Mouse (Mus musculus): ENCODE data around the gene Fam43a. TPM values are rescaled to one million over a fixed set of nuclear protein-coding genes. Genes with fewer than 3 reads are reported as not detected.

Gene Fam43a
- 15.9 and 16.2 TPM in 2 replicates for polyA plus RNA-seq (2015; fragmentation: Nextera tagmentation; extraction: Ambion mirVana)

GRCm38 (mm10) chr16:30599491-30600268 is at the start of gene Fam43a:
Gene Fam43a (plus strand): TSS chr16:30599723.
- Histone ChIP-seq H3K9ac (peak within 1 kb of the TSS; percentile 79), H3K4me1 (replicated peaks) (peaks cover 54% of the 10 kb centered on the region), H3K9me3 (no peaks in the 10 kb centered on the region), H3K36me3 (no peaks in the 10 kb centered on the region), H3K4me3 (peak within 1 kb of the TSS; percentile 71), H3K27ac (peak within 1 kb of the TSS; percentile 74), H3K27me3 (peaks cover 36% of the 10 kb centered on the region), H3K4me2 (peak within 1 kb of the TSS; percentile 94)
- under 1% methylated on average over 63 of the region's 63 CpGs for WGBS
- peak; percentile 74 for ATAC-seq (ENCODE audit: low FRiP score)

GRCm38 (mm10) chr16:30549966-30550747 is 49.4 kb upstream of the Fam43a start:
- Histone ChIP-seq H3K27me3 (no peaks in the 10 kb centered on the region), H3K27ac (peak overlapping the region; percentile 90), H3K36me3 (peaks cover 26% of the 10 kb centered on the region), H3K4me2 (peak overlapping the region; percentile 57), H3K4me1 (replicated peaks) (peaks cover 28% of the 10 kb centered on the region), H3K4me3 (peak overlapping the region; percentile 70), H3K9me3 (peaks cover 5% of the 10 kb centered on the region), H3K9ac (peak overlapping the region; percentile 90)
- under 1% methylated on average over 63 of the region's 63 CpGs for WGBS
- ATAC-seq (ENCODE audit: low FRiP score): peak; percentile 90

GRCm38 (mm10) chr16:30550748-30551192 is 48.8 kb upstream of the Fam43a start, which contains the start of gene Tmem44:
Gene Tmem44 (minus strand): TSS chr16:30550842.
- H3K4me1 ChIP-seq (replicated peaks): peaks cover 28% of the 10 kb centered on the region
- 7% methylated on average over 14 of the region's 14 CpGs for WGBS
- H3K9me3 ChIP-seq: peaks cover 11% of the 10 kb centered on the region
- H3K27me3 ChIP-seq: no peaks in the 10 kb centered on the region
- peak within 1 kb of the TSS; percentile 57 for H3K4me2 ChIP-seq
- H3K27ac ChIP-seq: peak within 1 kb of the TSS; percentile 90
- peak; percentile 80 for ATAC-seq (ENCODE audit: low FRiP score)
- H3K4me3 ChIP-seq: peak within 1 kb of the TSS; percentile 70
- peak within 1 kb of the TSS; percentile 90 for H3K9ac ChIP-seq
- peaks cover 25% of the 10 kb centered on the region for H3K36me3 ChIP-seq

- H3K4me2 ChIP-seq: 0 out of 2 replicates have a peak overlapping the region, but pooled peaks have one; percentile 14
- no peak overlapping the region for H3K4me3 ChIP-seq
- WGBS: 27% methylated on average over 11 of the region's 11 CpGs
- H3K36me3 ChIP-seq: peaks cover 30% of the 10 kb centered on the region
- no peaks in the 10 kb centered on the region for H3K27me3 ChIP-seq
- peaks cover 20% of the 10 kb centered on the region for H3K9me3 ChIP-seq
- peaks cover 26% of the 10 kb centered on the region for H3K4me1 ChIP-seq (replicated peaks)
- peak overlapping the region; percentile 24; the same call in 1 of the 2 replicates for H3K9ac ChIP-seq
- peak overlapping the region; percentile 76 for H3K27ac ChIP-seq
- peak; percentile 12; the same call in 1 of the 2 replicates for ATAC-seq (ENCODE audit: low FRiP score)
Observed at GRCm38 (mm10) chr16:30552621-30553338, 46.7 kb upstream of the Fam43a start.

- H3K27me3 ChIP-seq: no peaks in the 10 kb centered on the region
- no peak overlapping the region for H3K27ac ChIP-seq
- H3K36me3 ChIP-seq: peaks cover 43% of the 10 kb centered on the region
- 99% methylated on average over 8 of the region's 8 CpGs for WGBS
- no peak for ATAC-seq (ENCODE audit: low FRiP score)
- H3K9me3 ChIP-seq: peaks cover 20% of the 10 kb centered on the region
- no peak overlapping the region for H3K4me2 ChIP-seq
- H3K4me3 ChIP-seq: no peak overlapping the region
- no peak overlapping the region for H3K9ac ChIP-seq
- peaks cover 14% of the 10 kb centered on the region for H3K4me1 ChIP-seq (replicated peaks)
Observed at GRCm38 (mm10) chr16:30554109-30554508, 45.4 kb upstream of the Fam43a start.

- no peak overlapping the region for H3K4me3 ChIP-seq
- peaks cover 20% of the 10 kb centered on the region for H3K9me3 ChIP-seq
- no peaks in the 10 kb centered on the region for H3K4me1 ChIP-seq (replicated peaks)
- 93% methylated on average over 5 of the region's 5 CpGs for WGBS
- H3K36me3 ChIP-seq: peaks cover 96% of the 10 kb centered on the region
- no peak overlapping the region for H3K27ac ChIP-seq
- no peak overlapping the region for H3K4me2 ChIP-seq
- H3K9ac ChIP-seq: no peak overlapping the region
- H3K27me3 ChIP-seq: no peaks in the 10 kb centered on the region
- ATAC-seq (ENCODE audit: low FRiP score): no peak
Observed at GRCm38 (mm10) chr16:30559312-30559992, 40.1 kb upstream of the Fam43a start.

- Histone ChIP-seq H3K9ac (no peak overlapping the region), H3K4me1 (replicated peaks) (no peaks in the 10 kb centered on the region), H3K27me3 (no peaks in the 10 kb centered on the region), H3K4me2 (no peak overlapping the region), H3K4me3 (no peak overlapping the region), H3K9me3 (peaks cover 10% of the 10 kb centered on the region), H3K36me3 (peaks cover 99% of the 10 kb centered on the region), H3K27ac (no peak overlapping the region)
- 87% methylated on average over 4 of the region's 4 CpGs for WGBS
- no peak for ATAC-seq (ENCODE audit: low FRiP score)
Observed at GRCm38 (mm10) chr16:30560601-30561000, 38.9 kb upstream of the Fam43a start.

- peaks cover 96% of the 10 kb centered on the region for H3K36me3 ChIP-seq
- H3K9ac ChIP-seq: no peak overlapping the region
- H3K4me3 ChIP-seq: no peak overlapping the region
- ATAC-seq (ENCODE audit: low FRiP score): no peak
- H3K4me2 ChIP-seq: no peak overlapping the region
- H3K27me3 ChIP-seq: no peaks in the 10 kb centered on the region
- H3K4me1 ChIP-seq (replicated peaks): no peaks in the 10 kb centered on the region
- H3K27ac ChIP-seq: no peak overlapping the region
- no peaks in the 10 kb centered on the region for H3K9me3 ChIP-seq
- 95% methylated on average over 6 of the region's 6 CpGs for WGBS
Observed at GRCm38 (mm10) chr16:30565631-30566030, 33.9 kb upstream of the Fam43a start.

- no peaks in the 10 kb centered on the region for H3K9me3 ChIP-seq
- H3K27ac ChIP-seq: no peak overlapping the region
- WGBS: 94% methylated on average over 4 of the region's 4 CpGs
- ATAC-seq (ENCODE audit: low FRiP score): no peak
- no peak overlapping the region for H3K4me2 ChIP-seq
- no peaks in the 10 kb centered on the region for H3K27me3 ChIP-seq
- H3K4me3 ChIP-seq: no peak overlapping the region
- no peaks in the 10 kb centered on the region for H3K4me1 ChIP-seq (replicated peaks)
- H3K9ac ChIP-seq: no peak overlapping the region
- H3K36me3 ChIP-seq: peaks cover 92% of the 10 kb centered on the region
Observed at GRCm38 (mm10) chr16:30570173-30570572, 29.4 kb upstream of the Fam43a start.

- 98% methylated on average over 5 of the region's 5 CpGs for WGBS
- Histone ChIP-seq H3K4me3 (no peak overlapping the region), H3K27ac (no peak overlapping the region), H3K27me3 (no peaks in the 10 kb centered on the region), H3K9me3 (no peaks in the 10 kb centered on the region), H3K36me3 (peaks cover 94% of the 10 kb centered on the region), H3K4me2 (no peak overlapping the region), H3K4me1 (replicated peaks) (no peaks in the 10 kb centered on the region), H3K9ac (no peak overlapping the region)
- no peak for ATAC-seq (ENCODE audit: low FRiP score)
Observed at GRCm38 (mm10) chr16:30571378-30571777, 28.1 kb upstream of the Fam43a start.

GRCm38 (mm10) chr16:30572239-30572638 is 27.3 kb upstream of the Fam43a start:
- no peak for ATAC-seq (ENCODE audit: low FRiP score)
- no peaks in the 10 kb centered on the region for H3K9me3 ChIP-seq
- H3K4me3 ChIP-seq: no peak overlapping the region
- H3K4me2 ChIP-seq: no peak overlapping the region
- no peaks in the 10 kb centered on the region for H3K4me1 ChIP-seq (replicated peaks)
- 60% methylated on average over 4 of the region's 4 CpGs for WGBS
- H3K27me3 ChIP-seq: no peaks in the 10 kb centered on the region
- H3K27ac ChIP-seq: no peak overlapping the region
- H3K36me3 ChIP-seq: peaks cover 94% of the 10 kb centered on the region
- no peak overlapping the region for H3K9ac ChIP-seq

All from hindbrain, embryonic 13.5 days (tissue).